Mouse (Mus musculus) lung, adult 2 months (tissue): ENCODE data around the gene Klhl30. TPM values are rescaled to one million over a fixed set of nuclear protein-coding genes. Genes with fewer than 3 reads are reported as not detected.
A peak's percentile ranks its signal among the peaks of the same experiment; 100 is the strongest.

Source experiments
- DNase-seq: peaks from one replicate; pipeline ENCODE4 v3.0.0; 2022
- H3K4me1 ChIP-seq: fragments of 200-500 bp; 2 replicates; pipeline ENCODE4 v1.6.1; 2011; ENCODE audit warnings: low read length; ENCODE audit not compliant: control insufficient read depth, insufficient read depth
- H3K4me3 ChIP-seq: fragments of 200-500 bp; replicated peaks from 2 replicates; pipeline ENCODE3; 2011; ENCODE audit warnings: low read depth, mild to moderate bottlenecking, control low read depth, low read length; ENCODE audit errors: extremely low read depth
- CTCF ChIP-seq: fragments of 200-500 bp; IDR thresholded peaks from 2 replicates; pipeline ENCODE4 v1.5.1; 2011; ENCODE audit warnings: mild to moderate bottlenecking, low read length, control low read depth; ENCODE audit not compliant: insufficient read depth
- POLR2A ChIP-seq: fragments of 200-500 bp; IDR thresholded peaks from 2 replicates; pipeline ENCODE4 v1.6.1; 2011; ENCODE audit warnings: low read depth, mild to moderate bottlenecking, control low read depth, low read length, borderline replicate concordance; ENCODE audit errors: extremely low read depth
- WGBS: fragments of 180-500 bp; shearing (Covaris S2); methylation state at CpG from one replicate; pipeline ENCODE4 v1.1.7; 2018; 5-methylcytosine and 5-hydroxymethylcytosine counted together
- polyA plus RNA-seq: library from polyadenylated mRNA; depleted of rRNA; stranded (reverse); fragments of >200 nt; gene quantifications from 2 replicates; pipeline ENCODE4 v1.2.3, GENCODE M21; 2012

The Klhl30 gene
- polyA plus RNA-seq, 1 experiment: 4.6 TPM

DNA sequence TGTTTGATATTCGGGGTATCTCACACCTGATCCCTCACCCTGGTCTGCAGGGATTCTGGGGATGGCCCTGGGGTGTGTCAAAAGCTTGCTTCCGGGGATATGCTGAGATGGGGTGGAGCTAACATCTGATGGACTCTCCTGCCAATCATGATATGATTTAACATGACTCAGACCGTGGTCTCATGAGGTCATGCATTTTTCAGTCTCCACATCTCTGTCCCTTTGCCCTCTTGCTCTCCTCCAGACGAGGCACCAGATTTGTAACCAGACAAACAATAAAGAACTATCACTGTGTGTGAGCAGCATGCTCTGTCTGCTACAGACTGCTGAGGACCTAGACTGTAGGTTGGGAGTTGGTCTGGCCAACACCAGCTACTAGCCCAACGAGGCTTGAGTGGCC is 11.3 kb downstream of the Klhl30 start:
- 67% methylated on average over 5 of the region's 5 CpGs for WGBS

DNA sequence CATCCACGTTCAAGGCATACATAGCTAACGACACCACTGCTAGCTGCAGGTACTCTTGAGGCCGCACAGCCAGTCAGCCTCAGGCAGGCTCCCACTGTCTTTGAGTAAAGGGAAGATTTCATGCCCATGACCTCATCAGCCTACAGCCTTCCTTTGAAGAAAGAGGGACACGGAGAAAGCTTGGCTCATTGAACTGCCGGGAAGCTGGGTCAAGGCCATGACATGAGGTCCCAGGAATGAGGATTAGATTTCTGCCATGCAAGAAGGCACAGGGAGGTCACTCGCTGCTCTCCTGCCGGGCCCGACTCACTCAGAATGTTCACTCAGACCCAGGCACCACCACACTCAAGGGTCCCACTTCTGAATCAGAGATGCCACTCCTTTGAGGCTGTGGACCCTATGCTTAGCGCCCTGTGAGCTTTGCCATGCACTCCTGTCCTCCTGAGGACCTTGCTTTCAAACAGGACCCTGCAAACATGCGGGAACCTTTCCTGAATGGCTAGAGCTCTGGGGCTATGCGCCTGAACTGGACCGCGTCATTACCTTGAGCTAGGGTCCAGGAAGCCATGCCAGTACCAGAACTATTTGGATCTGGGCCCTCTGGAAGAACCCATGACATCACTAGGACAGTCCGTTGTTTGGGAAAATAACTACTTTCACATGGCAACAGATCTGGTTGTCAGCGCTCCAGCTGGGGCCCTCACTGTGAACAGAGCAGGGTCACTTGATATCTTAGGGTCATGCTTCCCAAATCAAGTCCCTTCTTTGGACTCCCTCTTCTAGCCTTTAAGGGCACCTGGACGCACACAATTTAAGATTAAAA is 14.2 kb downstream of the Klhl30 start:
- TF ChIP-seq CTCF (no peak), POLR2A (no peak)
- DNase-seq: no peak
- peaks cover 8% of the 10 kb centered on the region; the same call in 1 of the 2 replicates for H3K4me1 ChIP-seq
- 88% methylated on average over 16 of the region's 16 CpGs for WGBS
- H3K4me3 ChIP-seq: no peak overlapping the region

More for the DNA sequence above, 11.3 kb downstream of the Klhl30 start:
- H3K4me1 ChIP-seq: peaks cover 8% of the 10 kb centered on the region; the same call in 1 of the 2 replicates
- no peak overlapping the region for H3K4me3 ChIP-seq
- TF ChIP-seq CTCF (no peak), POLR2A (no peak)
- no peak for DNase-seq

DNA sequence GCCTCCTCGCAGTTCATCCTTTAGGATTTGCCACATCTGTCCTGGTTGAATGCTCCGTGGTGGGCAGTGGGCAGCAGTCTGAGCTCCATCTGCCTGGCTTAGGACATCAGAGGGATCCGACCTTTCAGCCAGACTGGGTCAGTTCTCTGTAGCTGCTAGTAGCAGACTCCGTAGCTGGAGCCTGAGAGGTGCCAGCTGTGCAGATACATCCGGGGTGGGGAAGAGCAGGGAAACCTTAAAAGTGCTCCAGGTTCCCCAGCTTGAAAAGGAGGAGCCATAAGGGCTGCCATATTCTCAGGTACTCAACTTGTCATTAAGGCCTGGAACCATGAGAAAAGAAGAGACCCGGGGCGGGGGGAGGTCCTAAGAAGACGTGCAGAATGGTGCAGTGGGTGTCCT is 15.0 kb downstream of the Klhl30 start:
- Histone ChIP-seq H3K4me1 (peaks cover 8% of the 10 kb centered on the region; the same call in 1 of the 2 replicates), H3K4me3 (no peak overlapping the region)
- WGBS: 33% methylated on average over 8 of the region's 8 CpGs
- TF ChIP-seq CTCF (no peak), POLR2A (no peak)
- DNase-seq: no peak

DNA sequence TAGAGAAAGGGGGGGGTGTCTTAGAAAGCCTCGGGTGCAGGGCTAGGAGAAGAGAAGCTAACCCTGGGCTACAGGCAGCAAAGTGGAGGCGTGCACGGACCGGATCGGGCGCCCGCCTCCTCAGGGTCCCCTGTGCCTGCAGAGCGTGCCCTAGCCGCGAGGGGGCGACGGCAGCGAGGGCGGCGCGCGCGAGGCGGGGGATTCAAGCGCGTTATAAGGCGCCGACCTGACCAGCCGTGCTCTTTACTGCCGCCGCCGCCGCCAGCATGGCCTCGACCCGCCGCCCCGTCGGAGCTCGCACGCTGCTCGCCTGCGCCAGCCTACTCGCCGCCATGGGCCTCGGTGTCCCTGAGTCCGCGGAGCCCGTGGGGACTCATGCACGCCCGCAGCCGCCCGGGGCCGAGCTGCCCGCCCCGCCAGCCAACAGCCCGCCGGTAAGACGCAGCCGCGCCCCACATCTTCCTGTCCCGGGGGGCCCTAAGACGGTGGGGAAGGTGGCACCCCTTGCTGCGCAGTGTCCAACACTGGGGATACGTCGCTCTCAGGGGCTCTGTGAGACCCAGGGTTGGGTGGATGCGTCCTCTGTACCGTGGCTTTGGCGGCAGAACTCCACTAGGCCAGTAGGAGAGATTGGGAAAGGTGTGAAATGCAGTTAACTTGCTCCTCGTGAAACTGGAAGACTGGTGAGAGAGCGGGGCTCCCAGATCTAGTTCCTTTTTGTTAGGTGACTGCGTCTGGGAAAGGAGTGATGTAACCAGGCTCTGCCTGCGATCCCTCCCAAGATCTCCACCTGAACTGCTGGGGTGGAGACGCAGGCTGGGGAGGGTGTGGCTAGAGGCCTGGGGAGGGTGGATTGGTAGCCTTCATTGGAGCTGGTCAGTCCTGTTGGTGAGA is 15.6 kb downstream of the Klhl30 start, which contains the start of gene Erfe:
Erfe (plus strand) TSS at position 216 of the 894 bp plus-strand sequence.
- Histone ChIP-seq H3K4me1 (peaks cover 8% of the 10 kb centered on the region; the same call in 1 of the 2 replicates), H3K4me3 (peak within 1 kb of the TSS; percentile 31)
- peak; percentile 74 for DNase-seq
- TF ChIP-seq POLR2A (no peak), CTCF (peak; percentile 32; the same call in 1 of the 2 replicates)
- WGBS: 2% methylated on average over 68 of the region's 68 CpGs

DNA sequence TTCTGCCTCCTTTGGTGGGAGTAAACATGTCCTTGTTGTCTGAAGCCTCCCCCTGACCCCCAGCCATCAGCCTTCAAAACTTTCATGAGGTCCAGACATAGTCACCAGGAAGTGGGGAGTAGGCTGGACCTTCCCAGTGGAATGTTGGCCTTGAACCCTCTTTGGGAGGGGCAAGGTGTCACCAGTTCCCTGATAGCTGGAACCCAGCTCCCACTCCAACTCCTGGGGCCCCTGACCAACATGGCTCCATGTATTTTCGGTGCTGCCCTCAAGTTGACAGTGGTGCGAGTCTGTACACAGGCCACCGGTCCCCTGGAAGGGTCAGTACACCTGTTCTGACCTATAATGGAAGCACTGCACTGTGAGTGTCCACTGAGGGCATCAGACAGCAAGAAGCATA is 16.5 kb downstream of the Klhl30 start:
- no peak overlapping the region for H3K4me3 ChIP-seq
- TF ChIP-seq POLR2A (no peak), CTCF (no peak)
- no peak for DNase-seq
- peaks cover 8% of the 10 kb centered on the region; the same call in 1 of the 2 replicates for H3K4me1 ChIP-seq
- 95% methylated on average over 3 of the region's 3 CpGs for WGBS

DNA sequence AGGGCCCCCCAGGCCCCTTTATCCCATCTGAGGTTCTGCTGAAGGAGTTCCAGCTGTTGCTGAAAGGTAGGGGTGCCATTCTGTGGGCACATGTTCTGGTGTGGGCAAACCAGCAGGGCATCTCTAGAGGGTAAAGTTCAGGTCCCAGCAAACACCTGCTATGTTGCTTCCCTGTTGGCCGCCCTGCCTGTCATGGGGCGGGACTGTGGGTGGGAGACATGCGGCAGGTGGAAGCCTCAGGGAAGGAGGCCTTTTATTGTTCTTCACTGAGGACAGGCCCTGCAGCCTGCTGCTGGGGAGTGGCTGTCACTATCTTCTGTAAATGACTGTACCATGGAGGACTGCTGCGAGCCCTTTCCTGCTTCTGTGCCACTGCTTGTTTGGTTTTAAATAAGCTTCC is 18.6 kb downstream of the Klhl30 start:
- Histone ChIP-seq H3K4me1 (peaks cover 8% of the 10 kb centered on the region; the same call in 1 of the 2 replicates), H3K4me3 (no peak overlapping the region)
- 62% methylated on average over 4 of the region's 4 CpGs for WGBS
- no peak for DNase-seq
- TF ChIP-seq CTCF (no peak), POLR2A (no peak)

DNA sequence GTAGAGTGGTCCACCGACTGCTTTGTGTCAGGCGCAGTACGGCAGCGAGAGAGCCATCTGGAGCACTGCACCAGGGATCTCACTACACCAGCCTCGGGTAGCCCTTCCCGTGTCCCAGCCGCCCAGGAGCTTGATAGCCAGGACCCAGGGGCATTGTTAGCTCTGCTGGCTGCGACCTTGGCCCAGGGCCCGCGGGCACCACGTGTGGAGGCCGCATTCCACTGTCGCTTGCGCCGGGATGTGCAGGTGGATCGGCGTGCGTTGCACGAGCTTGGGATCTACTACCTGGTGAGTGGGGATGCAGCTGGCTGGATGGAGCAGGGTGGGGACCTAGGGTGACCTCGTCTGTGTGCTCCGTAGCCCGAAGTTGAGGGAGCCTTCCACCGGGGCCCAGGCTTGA is 19.2 kb downstream of the Klhl30 start:
- DNase-seq: no peak
- Histone ChIP-seq H3K4me3 (no peak overlapping the region), H3K4me1 (peaks cover 8% of the 10 kb centered on the region; the same call in 1 of the 2 replicates)
- TF ChIP-seq CTCF: no peak
- no peak for TF ChIP-seq POLR2A
- 82% methylated on average over 23 of the region's 23 CpGs for WGBS

DNA sequence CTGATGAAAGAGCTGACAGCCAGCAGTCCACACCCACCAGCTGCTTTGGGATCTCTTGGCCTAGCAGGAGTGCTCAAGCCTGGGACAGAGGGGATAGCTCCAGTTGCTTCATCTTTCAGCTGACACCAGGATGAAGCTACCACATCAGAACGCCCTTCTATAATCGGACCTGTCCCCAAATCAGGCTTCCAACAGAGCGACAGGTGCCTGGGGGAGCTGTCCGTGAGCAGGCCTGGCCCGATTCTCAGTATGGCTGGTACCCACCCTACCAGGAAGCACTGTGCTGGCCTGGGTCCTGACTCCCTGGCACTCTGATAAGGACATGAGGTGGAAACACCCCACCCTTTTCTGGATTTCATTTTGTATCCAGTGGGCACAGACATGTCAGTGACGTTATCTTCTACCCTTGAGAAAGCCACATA is 22.6 kb downstream of the Klhl30 start:
- 83% methylated on average over 6 of the region's 6 CpGs for WGBS
- no peak overlapping the region for H3K4me3 ChIP-seq
- TF ChIP-seq CTCF (no peak), POLR2A (no peak)
- H3K4me1 ChIP-seq: no peaks in the 10 kb centered on the region
- DNase-seq: no peak

DNA sequence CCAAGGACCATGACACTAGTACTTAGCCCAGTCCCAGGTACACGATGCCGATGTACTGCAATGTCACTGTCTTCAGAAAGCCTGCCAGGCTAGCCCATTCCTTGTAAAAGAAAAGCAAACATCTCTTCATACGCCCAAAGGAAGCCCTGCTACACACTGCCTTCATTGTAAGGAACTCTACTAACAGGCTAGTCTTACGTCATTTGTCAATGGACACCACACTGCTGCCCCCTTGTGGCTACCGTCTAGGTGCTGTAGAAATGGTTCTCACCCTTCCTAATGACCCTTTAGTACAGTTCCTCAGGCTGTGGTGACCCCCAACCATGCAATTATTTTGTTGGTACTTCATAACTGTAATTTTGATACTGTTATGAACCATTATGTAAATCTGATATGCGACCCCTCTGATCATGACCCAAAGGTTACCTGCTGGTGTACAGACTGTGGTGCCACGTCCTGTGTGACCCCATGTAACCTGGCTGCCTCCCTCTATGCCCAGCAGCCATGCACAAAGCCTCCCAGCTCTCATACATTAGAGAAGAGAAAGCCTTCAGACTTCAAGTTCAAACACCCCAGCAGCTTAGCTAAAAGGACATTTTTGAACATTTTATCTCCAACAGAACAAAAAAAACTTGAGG is 29.8 kb downstream of the Klhl30 start:
- Histone ChIP-seq H3K4me3 (no peak overlapping the region), H3K4me1 (no peaks in the 10 kb centered on the region)
- DNase-seq: peak; percentile 71
- peak; percentile 68 for TF ChIP-seq CTCF
- no peak for TF ChIP-seq POLR2A
- WGBS: 49% methylated on average over 7 of the region's 7 CpGs
